33 mouse cellular contexts compared by ENCODE assay signal in genomic region chr14:73670091-73670490, GRCm38 (mm10). TPM values are rescaled to one million over a fixed set of nuclear protein-coding genes. Genes with fewer than 3 reads are reported as not detected.
DNase-seq lines count a peak whose midpoint lies in the region; TF ChIP-seq lines count a peak whose summit lies in the region.
"Had no signal": no experiment of that assay in that cellular context is flagged by ENCODE, and none has a peak within 500 bp of the region (broad histone marks: within the 10 kb centered on the region; RNA-seq: fewer than 3 reads in every experiment).

No protein-coding gene starts in this region.

- TF ChIP-seq CTCF in layer of hippocampus, adult 2 months (conservative IDR thresholded peaks at IDR 0.05) = no peak

- intact Hi-C loops in heart, postnatal 10 days (cut with DNase I) = no loop called here

- peak overlapping the region; percentile 43; the same call in 1 of the 2 replicates for H3K27ac ChIP-seq in layer of hippocampus, adult 2 months
- H3K27ac ChIP-seq: embryonic facial prominence, embryonic 12.5 days; heart, embryonic 13.5 days; hindbrain, embryonic 10.5 days; hindbrain, embryonic 15.5 days; kidney, embryonic 15.5 days; limb, embryonic 12.5 days; liver, embryonic 15.5 days; midbrain, embryonic 10.5 days; midbrain, embryonic 15.5 days had no signal

- no peak overlapping the region for H3K4me3 ChIP-seq in layer of hippocampus, adult 2 months
- H3K4me3 ChIP-seq: embryonic facial prominence, embryonic 12.5 days; heart, embryonic 13.5 days; hindbrain, embryonic 10.5 days; hindbrain, embryonic 15.5 days; kidney, embryonic 15.5 days; limb, embryonic 12.5 days; liver, embryonic 15.5 days; midbrain, embryonic 10.5 days; midbrain, embryonic 15.5 days had no signal

- peak in 1 of 2 experiments; percentile 33 for DNase-seq in layer of hippocampus, adult 2 months (ENCODE audit: low spot score in 2 of 2)
- no peak for DNase-seq in layer of hippocampus, adult 11-12 months (ENCODE audit: low spot score)
- peak; percentile 37 for DNase-seq in right cerebral cortex, adult 18-20 months
- DNase-seq in right cerebral cortex, postnatal 4 days = no peak
- DNase-seq in layer of hippocampus, adult 9-11 months = peak; percentile 32
- no peak for DNase-seq in lung, postnatal 10 days
- DNase-seq in heart, postnatal 10 days = no peak
- DNase-seq: adrenal gland, postnatal 10 days; cerebellum, adult 11 months; cerebellum, adult 9-10 months; embryo, embryonic 11 days; gastrocnemius, postnatal 10 days; heart, postnatal 14 days; kidney, adult 18-20 months; kidney, postnatal 25 days; lung, embryonic 14.5 days; thymus, adult 18-20 months; thymus, postnatal 25 days had no signal

RNA-seq across cellular contexts. Expression of gene Gm21750, which starts 9.1 kb away (rescaled TPM):
- total RNA-seq in layer of hippocampus, adult 2 months (2021) = not detected
- not detected for total RNA-seq in heart, postnatal 10 days (2021)
- total RNA-seq: adrenal gland, postnatal 10 days; gastrocnemius, postnatal 10 days; heart, adult 8-10 months; heart, postnatal 14 days; left cerebral cortex, adult 18-20 months; liver, adult 2 months; megakaryocyte progenitor cell, adult 5-6 weeks; MEL; neutrophil, adult 5-6 weeks had no signal

Comparison
In these comparisons a context has a peak if more than half of its experiments do, and no peak if none do; other contexts are left out.
1. DNase-seq: peak in right cerebral cortex, adult 18-20 months (single experiment) and layer of hippocampus, adult 9-11 months (single experiment); none in layer of hippocampus, adult 11-12 months (single experiment), right cerebral cortex, postnatal 4 days (single experiment), lung, postnatal 10 days (single experiment) and heart, postnatal 10 days (0 of 2).